Mouse (Mus musculus) left cerebral cortex, adult 9 months (tissue): ENCODE data around the gene Tmem230.

Source experiments
- DNase-seq, 2 experiments: peaks; one replicate each; pipeline ENCODE4 v3.0.0; 2022; ENCODE audit warnings: low spot score in 2 of 2

The Tmem230 gene

DNA sequence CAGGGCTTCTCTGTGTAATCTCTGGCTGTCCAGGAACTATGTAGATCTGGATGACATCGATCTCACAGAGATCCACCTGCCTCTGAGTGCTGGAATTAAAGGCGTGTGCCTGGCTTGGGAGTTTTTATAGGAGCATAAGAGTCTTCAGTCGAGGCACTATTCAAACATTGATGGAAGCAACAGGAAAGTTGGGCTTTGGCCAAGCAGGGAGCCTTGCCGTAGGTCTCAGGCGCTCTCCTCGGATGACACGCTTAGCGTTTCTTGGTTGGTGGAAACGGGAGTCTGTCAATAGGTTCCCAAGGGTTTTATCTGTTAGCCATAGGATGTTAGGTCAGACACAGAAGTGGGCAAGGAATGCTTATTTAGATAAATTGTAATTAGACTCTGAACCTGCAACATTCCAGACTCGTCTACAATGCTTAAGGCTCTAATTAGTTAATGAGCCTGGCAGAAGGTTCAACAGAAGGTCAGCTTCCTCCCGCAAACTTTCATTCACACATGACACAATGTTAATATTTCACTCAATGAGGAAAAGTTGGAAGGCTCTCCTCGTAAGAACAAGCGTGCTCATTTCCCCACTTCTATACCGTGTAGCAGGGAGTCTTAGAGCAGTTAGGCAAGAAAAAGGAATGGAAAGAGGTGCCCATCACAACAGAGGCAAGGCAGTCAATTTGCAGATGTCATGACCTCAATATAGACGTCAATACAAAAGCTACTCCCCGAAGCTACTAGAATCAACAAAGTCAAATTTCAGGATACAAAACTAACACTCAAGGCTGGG is 13.4 kb downstream of the Tmem230 start:
- DNase-seq, result no peak

DNA sequence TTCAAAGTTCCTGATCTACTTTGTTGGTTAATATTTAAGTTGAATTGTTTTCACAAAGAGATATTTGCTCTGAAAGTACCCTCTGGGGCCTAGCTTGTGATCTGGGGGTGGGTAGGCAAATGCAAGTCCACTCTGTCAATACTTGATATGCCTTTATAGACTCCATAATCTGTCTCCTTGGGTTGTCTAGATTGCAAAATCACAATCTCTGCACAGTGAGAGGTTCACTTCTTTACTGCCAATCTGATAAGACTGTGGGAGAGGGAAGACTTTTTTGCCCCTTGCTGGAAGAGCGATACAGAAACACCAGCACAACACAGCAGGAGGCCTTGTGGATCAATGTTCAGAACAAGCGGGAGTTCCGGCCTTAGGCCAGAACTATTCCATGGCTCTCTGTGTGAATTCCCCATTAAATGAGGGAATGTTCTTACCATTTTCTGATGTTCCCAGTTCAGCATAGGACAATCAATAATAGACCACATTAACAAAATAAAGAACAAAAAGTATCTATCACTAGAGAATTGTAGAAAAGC is 15.1 kb downstream of the Tmem230 start:
- DNase-seq, result no peak

DNA sequence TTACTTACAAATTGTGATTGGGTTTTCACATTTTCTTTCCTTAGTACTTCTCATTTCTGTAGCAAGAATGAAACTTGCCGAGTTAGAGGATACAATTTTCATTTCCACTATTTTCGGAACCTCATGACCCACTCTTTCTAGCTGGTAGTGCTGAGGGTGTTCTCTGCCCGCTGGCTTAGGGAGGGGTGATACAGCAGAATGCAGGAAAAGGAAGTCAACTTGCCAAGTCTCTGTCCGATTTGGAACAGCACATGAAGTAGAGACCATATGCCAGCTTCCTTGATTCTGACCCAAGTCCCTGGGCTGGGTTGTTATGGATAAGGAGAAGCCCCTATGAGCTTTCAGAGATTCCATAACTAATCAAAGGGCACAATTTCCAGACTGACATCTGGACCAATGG is 23.2 kb downstream of the Tmem230 start:
- DNase-seq, result peak in 1 of 2 experiments; percentile 20

DNA sequence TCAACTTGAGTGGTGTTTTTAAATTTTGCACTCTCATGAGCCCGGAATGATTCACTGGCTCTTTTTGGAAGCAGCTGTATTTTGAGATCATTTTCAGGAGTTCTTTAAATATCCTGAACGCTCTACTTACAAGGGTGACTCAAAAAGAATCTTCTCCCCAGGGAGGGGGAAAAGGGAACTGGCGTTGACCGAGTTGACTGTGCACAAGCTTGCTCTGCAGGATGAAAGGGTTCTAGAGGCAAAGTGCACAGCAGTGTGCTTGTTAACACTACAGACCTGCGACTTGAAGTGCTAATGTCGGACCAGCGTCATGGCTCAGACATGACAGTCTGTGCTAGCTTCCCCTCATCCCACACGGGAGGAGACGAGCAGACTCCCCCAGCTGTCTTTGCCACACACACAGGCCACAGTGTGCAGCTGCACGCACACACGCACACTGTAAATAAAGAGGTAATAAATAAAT is 26.0 kb downstream of the Tmem230 start:
- peak; percentile 54 to 58 for DNase-seq

DNA sequence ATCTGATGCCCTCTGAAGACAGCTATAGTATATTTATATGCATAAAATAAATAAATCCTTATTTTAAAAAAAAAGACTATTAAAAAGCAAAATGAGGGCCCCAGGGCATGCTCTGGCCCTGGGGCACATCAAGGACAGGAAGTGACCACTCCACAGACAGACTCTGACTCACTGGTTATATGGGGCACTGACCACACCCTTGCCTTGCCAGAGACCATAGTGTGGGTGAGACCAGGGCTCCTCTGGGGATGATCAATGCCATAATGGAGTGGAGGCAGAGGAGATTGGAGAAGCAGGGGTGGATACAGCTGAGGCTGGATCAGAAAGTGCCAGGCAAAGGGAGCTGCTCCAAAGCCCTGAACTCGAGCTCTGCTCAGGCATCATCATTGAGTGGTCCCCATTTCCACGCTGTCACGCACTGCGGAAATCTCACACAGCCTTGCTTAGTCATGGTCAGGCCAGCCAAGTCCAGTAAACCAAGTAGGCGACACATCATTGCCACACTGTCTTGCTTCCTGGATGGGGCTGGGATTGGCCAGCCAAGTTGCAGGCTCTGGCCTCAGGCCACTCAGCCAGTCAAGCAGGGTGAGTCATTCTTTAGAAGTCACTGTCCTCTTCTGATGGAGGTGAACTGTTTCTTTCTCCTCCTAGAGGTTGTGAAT is 35.5 kb downstream of the Tmem230 start:
- no peak for DNase-seq

DNA sequence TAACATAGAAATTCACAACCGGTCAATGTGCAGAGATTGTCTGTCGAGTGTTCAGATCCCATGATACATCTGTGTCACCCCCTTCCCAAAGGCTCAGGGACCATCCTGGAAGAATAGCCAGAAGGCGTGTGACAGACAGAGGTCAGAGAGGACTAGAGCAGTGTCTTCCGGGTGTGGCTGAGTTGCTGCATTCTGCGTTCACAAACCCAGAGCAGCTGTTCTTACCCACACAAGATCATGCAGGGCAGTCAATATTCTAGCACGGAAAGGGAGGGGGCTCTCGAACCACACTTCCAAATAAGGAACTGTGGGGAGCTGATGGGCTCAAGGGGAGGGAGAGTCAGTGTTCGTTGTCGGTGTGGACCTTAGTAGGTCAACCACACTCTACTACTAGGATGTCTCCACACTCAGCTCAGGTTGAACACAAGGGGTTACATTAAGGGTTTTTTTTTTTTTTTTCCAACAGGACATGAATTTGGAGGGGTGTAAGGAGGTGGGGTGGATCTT is 36.7 kb downstream of the Tmem230 start:
- DNase-seq, result no peak

DNA sequence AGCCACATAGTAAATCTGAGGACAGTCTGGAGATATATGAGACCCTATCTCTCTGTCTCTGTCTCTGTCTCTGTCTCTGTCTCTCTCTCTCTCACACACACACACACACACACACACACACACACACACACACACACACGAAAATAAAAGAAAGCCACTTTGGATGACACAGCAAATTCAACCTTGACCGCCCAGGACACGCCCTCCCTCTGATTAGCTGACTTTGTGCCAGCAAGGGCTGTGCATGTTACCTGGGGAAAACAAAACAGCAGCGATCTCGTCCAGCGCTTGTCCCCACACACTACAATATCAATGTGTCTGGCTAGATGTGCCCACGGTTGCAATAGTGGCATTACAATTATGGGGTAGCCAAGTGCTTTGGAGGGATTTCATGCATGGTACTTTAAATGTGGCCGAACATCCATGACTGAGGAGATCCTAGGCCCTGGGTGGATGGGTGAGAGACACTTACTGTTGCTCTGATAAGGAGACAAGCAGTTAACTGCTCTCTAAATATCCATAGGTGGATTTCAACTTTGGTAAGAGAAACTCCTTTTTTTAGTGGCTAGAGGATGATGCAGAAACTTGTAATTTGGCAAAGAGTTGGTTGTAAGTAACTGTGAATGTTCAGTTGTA is 39.2 kb downstream of the Tmem230 start:
- no peak for DNase-seq

DNA sequence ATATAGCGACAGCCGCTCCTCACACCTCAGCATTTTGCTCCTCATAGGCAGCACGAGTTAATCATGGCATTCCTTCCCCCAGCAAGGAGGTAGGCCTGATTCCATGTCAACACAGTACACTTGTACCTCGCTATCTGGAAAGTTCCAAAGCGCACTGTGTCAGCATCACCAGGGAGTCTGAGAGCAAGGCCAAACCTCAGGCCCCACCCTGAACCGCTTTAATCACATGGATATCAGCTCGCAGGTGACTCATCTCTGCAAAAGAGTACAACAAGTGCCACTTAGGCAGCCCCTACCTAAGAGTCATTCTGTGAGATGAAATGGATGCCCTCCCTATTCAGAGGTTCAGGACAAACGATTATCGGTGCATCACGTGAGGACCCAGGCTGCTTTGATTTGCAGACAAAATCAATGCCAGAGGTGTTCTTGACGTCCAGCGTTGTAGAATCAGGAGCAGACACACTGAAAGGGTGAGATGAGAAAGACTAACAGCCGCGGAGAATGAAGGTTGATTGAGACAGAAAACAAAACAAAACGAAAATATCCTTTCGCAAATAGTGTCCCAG is 41.2 kb downstream of the Tmem230 start:
- DNase-seq, result no peak

DNA sequence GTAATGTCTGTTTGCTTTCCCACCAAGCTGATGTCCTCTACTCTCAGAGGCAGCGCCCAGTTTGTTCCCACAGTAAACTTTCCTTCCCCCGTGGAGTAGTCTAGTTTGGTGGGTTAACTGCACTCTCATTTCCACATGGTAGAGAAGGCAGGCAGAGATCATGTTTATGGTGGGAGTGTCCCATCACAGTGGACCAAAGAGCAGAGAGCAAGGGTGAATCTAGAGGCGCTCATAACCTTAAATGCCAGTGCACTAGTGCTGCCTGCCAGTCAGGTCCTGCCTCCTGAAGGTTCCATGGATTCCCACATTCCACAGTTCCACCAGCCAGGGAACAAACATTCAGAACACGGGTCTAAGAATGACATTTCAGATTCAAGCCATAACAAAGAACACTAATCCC is 42.1 kb downstream of the Tmem230 start:
- DNase-seq, result no peak

DNA sequence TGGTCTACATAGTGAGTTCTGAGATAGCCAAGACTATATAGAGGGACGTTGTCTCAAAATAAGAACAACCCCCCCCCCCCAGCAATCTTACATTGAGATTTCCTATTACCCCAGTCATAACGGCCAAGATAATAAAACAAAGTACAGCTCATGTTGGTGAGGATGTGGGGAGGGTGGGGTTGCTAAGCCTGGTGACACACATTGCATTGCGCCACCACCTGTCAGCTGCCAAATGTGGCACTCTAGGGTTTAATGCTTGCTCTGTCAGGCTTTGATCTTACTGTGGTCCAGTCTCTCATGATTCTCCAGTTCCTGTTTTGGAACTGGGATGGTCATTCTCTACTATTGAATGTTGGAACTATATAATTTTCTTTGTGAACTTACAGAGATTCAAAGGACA is 43.8 kb downstream of the Tmem230 start:
- DNase-seq, result no peak

DNA sequence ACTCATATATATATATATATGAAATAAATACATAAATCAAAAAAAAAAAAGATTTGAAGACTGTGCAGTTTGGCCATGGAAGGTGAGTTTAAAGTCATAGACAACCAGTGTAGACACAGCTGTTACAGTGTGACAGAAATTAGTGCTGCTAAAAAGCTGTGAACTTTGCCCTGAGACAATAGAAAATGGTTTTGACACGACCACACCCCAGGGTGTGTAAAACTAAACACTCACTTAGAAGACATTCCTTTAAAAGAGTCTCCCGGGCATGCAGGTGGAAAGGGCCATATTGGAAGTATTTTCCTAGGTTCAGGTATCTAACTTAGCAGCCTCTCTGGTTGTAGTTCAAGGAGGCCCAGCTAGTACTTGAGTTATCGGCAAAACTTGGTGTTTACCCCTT is 44.4 kb downstream of the Tmem230 start:
- DNase-seq, result no peak

DNA sequence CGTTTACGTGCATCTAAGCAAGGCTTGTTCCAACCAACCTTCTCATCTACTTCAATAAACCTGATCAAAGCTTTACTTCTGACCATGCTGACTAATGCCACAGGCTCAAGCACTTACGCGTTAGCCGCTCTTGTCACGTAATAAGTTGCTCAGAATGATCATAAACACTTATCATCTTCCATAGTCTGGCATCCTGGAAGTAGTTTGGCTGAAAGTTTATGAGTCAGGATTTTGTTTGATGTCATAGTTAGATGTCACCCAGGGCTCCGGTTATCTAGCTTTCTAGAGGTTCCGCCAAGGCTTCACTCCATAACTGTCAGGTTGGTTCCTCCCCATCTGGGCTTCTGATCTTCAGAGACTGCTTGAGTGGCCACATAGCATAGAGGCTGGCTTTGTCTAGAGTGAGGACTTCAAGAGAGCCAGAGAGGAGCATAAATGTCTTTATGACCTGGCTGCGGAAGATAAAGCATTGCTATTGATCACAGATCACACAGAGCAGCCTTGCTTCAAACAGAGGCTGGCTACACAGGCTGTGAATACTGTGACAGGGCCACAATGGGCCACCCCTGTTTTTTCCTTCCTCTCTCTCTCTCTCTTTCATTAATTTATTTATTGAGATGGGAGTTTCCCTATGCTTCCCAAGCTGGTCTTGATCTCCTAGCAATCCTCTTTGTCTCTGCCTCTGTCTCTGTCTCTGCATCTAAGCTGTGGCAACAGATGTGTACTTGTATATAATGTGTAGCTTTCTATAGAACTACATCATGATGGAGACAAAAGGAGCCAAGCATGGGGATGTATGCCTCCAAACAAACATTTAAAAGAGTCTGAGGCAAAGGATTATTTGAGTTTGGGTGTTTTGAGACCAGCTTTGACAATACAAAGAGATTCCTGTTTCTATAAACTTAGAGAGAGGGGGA is 49.3 kb downstream of the Tmem230 start:
- DNase-seq, result no peak

DNA sequence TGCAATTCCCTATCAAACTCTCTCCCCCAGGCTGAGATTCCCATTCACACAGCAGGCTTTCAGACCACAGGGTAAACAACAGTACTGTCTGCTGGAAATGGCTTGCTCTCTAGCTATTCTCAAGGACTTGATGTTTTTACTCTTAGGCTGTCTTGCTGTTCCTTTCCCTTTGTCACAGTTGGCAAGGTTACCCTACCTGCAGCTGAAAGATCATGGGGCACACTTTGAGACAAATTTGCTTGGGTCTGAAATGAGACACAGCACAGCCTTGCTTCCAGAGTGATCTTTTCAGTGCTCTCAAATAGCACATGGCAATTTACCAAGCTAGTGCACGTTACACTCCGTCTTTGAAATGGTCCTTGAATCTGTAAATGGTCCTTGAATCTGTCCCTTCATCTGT is 52.0 kb downstream of the Tmem230 start:
- no peak for DNase-seq

DNA sequence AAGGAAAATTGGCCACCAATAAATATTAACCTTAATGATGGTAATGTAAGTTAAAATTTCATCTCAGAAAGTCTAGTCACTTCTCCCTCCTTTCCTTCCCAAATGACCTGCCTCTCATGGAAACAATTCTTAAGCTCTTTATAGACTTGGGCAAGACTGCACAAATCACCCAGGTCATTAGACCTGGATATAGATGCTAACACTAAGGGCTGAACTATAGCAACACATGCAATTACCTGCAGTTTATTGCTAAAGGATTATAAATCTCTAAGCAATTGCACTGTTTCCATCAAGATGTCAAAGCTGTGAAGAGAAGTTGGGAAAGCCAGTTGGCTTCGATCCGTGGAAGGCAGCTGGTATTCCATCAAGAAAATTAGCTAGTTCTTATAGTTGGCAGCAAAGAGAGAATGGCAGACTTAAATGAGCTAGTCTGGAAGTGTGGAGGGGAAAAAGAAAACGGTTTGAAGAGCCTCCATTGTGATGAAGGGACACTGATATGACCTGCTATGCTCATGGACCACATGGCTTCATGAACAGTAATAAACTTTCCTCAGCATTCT is 56.9 kb downstream of the Tmem230 start:
- DNase-seq, result no peak
